Mouse (Mus musculus): ENCODE measurements around the gene Arid5a.

Gene Arid5a

DNA sequence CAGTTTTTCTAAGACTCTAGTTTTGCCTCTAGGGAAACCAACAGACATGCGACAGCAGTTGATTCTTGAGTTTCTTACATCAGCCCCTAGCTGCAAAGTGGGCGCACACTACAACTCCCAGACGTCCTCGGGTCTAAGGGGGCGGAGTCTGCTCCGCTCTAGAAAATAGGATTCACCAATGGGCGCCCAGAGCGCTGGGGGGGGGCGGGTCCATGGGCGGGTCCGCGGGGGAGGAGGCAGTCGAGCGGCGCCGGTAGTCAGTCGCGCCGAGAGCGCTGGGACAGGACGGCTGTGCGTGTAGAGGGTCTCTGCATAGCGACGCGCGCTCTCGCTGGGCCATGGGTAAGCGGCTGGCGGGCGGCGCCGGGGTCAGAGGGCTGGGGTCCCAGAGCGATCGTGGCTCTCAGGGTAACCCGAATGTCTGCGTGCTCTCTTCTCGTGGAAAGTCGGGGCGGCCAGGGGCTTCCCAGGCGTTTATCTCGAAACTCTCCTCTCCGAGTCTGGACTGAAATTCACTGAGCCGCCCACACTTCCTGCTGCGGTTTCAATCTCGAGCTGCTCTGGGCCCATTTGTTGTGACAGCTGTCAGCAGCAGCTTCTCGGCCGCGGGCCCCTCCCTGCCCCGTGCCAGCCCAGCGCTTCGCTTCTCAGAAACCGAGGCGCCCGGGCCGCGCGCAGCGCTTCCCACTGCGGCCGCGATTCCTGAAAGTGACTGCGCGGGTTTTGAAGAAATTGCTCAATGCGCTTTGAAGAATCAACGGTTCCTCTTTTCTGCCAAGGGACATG, at the start of gene Arid5a:
Arid5a (plus strand) TSS at position 239 of the 786 bp plus-strand sequence.
- peak; percentile 63 to 76 for DNase-seq (ENCODE audit: low spot score in 2 of 2)

GRCm38 (mm10) chr1:36258631-36259030, 48.9 kb upstream of the Arid5a start:
- DNase-seq (ENCODE audit: low spot score in 2 of 2) = no peak

GRCm38 (mm10) chr1:36259281-36259680, 48.3 kb upstream of the Arid5a start:
- no peak for DNase-seq (ENCODE audit: low spot score in 2 of 2)

- no peak for DNase-seq (ENCODE audit: low spot score in 2 of 2)
Observed at GRCm38 (mm10) chr1:36260418-36260817, 47.1 kb upstream of the Arid5a start.

DNA sequence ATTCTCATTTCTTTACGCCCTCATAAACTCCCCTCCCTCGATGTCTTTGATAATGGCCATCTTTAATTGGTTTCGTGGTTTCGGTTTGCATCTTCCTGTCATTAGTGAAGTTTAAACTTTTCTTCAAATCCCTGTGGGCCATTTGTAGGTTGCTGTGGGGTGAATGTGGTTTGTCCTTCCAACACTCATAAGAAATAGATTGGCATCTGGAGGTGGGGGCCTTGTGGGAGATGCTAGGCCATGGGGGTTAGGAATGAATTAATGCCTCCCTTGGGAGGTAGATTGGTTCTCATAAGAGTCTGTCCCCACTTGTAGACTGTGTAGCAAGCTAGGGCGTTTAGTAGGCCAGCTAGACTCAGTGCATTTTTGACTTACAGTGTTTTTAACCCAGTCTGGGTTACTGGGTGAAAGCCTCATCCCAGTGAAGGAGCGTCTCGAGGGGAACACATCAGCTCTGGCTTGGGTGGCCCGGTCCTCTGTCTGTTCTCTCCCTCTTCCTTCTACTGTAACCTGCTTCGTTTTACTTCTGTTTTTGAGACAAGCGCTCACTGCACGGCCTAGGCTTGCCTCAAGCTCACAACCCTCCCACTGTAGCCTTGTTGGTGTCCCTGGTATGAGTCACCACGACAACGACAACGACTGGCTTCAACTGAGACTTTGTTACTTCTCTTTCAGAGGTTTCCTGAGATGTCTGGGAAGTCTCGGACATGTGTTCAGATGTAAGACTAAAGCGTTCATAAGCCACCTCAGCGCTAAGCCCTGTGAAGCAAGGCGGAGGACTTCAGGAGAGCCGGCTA, 45.6 kb upstream of the Arid5a start:
- no peak for DNase-seq (ENCODE audit: low spot score in 2 of 2)

- DNase-seq (ENCODE audit: low spot score in 2 of 2) = no peak
Observed at GRCm38 (mm10) chr1:36263833-36264488, 43.6 kb upstream of the Arid5a start.

- DNase-seq (ENCODE audit: low spot score in 2 of 2) = no peak
Observed at GRCm38 (mm10) chr1:36266293-36266692, 41.2 kb upstream of the Arid5a start.

- no peak for DNase-seq (ENCODE audit: low spot score in 2 of 2)
Observed at GRCm38 (mm10) chr1:36267595-36267994, 39.9 kb upstream of the Arid5a start.

- DNase-seq (ENCODE audit: low spot score in 2 of 2) = no peak
Observed at GRCm38 (mm10) chr1:36269121-36269795, 38.3 kb upstream of the Arid5a start.

- DNase-seq (ENCODE audit: low spot score in 2 of 2) = no peak
Observed at GRCm38 (mm10) chr1:36270666-36271065, 36.9 kb upstream of the Arid5a start.

GRCm38 (mm10) chr1:36271516-36272230, 35.9 kb upstream of the Arid5a start:
- DNase-seq (ENCODE audit: low spot score in 2 of 2) = no peak

GRCm38 (mm10) chr1:36272546-36272945, 35.0 kb upstream of the Arid5a start:
- DNase-seq (ENCODE audit: low spot score in 2 of 2) = no peak

GRCm38 (mm10) chr1:36273288-36273687, 34.2 kb upstream of the Arid5a start:
- no peak for DNase-seq (ENCODE audit: low spot score in 2 of 2)

DNA sequence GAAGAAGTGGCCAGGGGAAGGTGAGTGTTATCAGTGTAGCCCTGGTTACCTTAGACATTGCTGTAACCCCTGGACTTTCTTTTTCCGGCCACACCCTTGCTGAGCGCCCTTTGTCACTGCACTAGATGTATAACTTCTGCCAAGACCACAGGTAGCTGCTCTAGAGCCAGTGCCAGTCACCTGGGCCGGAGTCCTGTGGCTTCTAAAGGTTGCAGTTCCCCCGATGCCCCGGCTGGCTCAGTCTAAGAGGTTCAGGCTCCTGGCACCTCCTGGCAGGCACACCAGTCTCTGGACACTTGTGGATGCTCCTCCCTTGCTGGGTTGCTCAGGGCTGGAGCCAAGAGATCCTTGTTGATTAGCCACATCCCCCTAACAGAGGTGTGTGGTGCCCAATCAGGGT, 33.1 kb upstream of the Arid5a start, which contains the start of gene Neurl3:
Neurl3 (minus strand) TSS at position 225 of the 400 bp plus-strand sequence.
- no peak for DNase-seq (ENCODE audit: low spot score in 2 of 2)

- no peak for DNase-seq (ENCODE audit: low spot score in 2 of 2)
Observed at GRCm38 (mm10) chr1:36275635-36276389, 31.7 kb upstream of the Arid5a start.

GRCm38 (mm10) chr1:36277267-36278060, 30.1 kb upstream of the Arid5a start:
- DNase-seq (ENCODE audit: low spot score in 2 of 2) = peak; percentile 60 to 72

DNA sequence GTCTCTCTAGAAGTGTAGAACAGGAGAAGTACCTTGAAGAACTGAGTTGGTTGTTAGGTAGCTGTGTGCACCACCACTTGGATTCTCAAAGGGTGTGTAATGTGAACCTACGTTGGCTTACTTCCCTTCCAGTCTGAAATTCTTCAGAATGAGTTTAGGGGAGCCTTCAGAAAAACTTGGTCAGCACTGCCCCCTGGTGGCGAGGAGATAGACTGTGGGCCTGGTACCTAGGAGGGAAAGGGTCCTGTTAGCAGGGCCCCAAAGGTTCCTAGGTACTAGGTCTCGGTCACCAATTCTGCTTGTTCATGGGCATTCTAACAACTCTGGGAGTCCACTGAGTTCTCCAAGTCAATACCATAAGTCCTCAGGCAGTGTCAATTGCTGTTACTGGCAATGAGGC, 28.3 kb upstream of the Arid5a start:
- peak; percentile 78 to 81 for DNase-seq (ENCODE audit: low spot score in 2 of 2)

GRCm38 (mm10) chr1:36280938-36281337, 26.6 kb upstream of the Arid5a start:
- DNase-seq (ENCODE audit: low spot score in 2 of 2) = no peak

- no peak for DNase-seq (ENCODE audit: low spot score in 2 of 2)
Observed at GRCm38 (mm10) chr1:36281849-36282248, 25.7 kb upstream of the Arid5a start.

Measured in frontal cortex, postnatal 25 days (tissue).